Mouse (Mus musculus) effector memory CD4-positive, alpha-beta T cell, adult 7 months (primary cell): ENCODE data around the gene Gm4846. TPM values are rescaled to one million over a fixed set of nuclear protein-coding genes. Genes with fewer than 3 reads are reported as not detected.

Source experiments
- polyA plus RNA-seq: library from polyadenylated mRNA; unstranded; fragments of 100-300 nt; shearing (Covaris generic); gene quantifications from one replicate; pipeline ENCODE4 v1.2.1, GENCODE M21; 2017

The Gm4846 gene
- polyA plus RNA-seq, result not detected

DNA sequence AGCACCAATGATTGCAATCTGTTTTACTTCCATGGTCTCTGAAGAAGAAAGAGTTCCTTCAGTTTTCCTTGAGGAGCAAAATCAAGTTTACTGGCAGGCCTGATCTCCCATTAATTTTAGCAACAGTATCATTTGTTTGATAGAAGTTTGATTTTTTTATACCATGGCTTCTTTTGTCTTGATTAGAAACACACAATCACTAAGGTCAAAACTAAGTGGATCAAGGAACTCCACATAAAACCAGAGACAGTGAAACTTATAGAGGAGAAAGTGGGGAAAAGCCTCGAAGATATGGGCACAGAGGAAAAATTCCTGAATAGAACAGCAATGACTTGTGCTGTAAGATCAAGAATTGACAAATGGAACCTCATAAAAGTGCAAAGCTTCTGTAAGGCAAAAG is at the start of gene Gm4846:
TSS of gene Gm4846 (minus strand) at position 101 of the 400 bp plus-strand sequence.

Other genes starting within 250 kb of the Gm4846 start
- gene Ildr2, start 243.4 kb downstream of the Gm4846 start, polyA plus RNA-seq, result 0.09 TPM
- gene Tada1, start 118.5 kb downstream of the Gm4846 start, polyA plus RNA-seq, result 46.5 TPM
- gene Pogk, start 87.7 kb downstream of the Gm4846 start, polyA plus RNA-seq, result 32.7 TPM
- not detected for gene Gm4847, start 150.1 kb upstream of the Gm4846 start, polyA plus RNA-seq
- 0.16 TPM for gene Fmo9, start 184.3 kb upstream of the Gm4846 start, polyA plus RNA-seq